Mouse (Mus musculus) layer of hippocampus, postnatal 14 days (tissue): ENCODE results near the gene Zfp217. TPM values are rescaled to one million over a fixed set of nuclear protein-coding genes. Genes with fewer than 3 reads are reported as not detected.

Source experiments
- DNase-seq, 2 experiments: peaks; one replicate each; pipeline ENCODE4 v3.0.0; 2021 to 2022; ENCODE audit warnings: low spot score in 2 of 2, mixed read lengths in 1 of 2
- total RNA-seq, 2 experiments: library from RNA; stranded (reverse); gene quantifications; 2 replicates each; pipeline ENCODE4 v1.2.3; 2021

Gene Zfp217
- total RNA-seq, 2 experiments from 2014 or later, result 3.0 to 3.1 TPM

DNA sequence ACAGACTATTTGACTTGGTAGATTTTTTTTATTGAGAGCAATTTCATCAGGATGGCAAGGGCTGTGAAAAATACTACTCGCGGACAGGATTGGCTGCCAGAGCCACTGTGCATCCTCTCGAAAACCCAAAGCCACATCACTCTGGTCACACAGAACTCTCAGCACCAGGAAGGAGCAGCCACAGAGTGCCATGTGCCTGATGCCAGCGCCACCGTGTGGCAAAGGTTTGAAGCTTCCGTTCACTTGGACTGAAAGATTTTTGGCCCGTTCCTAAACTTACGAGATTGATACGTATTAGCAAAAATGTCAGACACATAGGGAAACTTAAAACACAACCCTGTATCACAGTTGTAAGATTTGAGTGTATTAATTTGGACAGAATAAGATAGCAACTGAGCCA, 44.1 kb downstream of the Zfp217 start:
- DNase-seq, result peak; percentile 27 to 59

DNA sequence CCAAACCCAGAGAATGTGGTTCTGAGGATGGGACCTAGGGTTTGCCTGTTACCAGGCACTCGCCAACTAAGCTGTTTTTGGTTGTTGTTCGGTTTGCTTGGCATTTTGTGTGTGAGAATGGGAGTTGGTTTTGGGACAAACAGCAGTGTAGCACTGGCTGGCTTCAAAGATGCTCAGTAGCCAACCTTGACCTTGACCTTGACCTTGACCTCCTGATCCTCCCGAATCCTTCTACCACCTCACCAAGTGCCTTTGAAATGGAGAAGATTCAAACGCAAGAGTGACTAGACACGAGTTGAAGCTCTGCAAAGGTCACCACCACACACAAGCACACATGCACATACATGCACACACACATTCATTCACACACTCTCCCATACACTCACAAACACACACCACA, 44.6 kb downstream of the Zfp217 start:
- no peak for DNase-seq

DNA sequence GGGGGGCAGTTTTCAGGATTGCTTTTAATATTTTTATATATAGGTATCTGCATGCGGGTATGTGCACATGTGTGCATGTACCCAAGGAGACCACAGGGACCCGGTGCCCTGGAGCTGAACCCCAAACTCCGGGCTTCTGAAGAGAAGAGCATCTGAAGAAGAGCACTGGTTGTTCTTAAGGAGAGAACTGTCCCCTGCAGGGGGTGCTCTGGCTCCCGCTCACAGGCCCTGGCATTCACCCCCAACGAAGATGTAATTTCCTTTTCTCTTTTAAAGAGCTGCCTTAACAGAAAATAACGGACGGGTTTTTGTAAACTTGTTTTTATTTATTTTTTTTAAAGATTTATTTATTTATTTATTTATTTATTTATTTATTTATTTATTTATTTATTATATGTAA, 46.0 kb downstream of the Zfp217 start:
- DNase-seq, result no peak

DNA sequence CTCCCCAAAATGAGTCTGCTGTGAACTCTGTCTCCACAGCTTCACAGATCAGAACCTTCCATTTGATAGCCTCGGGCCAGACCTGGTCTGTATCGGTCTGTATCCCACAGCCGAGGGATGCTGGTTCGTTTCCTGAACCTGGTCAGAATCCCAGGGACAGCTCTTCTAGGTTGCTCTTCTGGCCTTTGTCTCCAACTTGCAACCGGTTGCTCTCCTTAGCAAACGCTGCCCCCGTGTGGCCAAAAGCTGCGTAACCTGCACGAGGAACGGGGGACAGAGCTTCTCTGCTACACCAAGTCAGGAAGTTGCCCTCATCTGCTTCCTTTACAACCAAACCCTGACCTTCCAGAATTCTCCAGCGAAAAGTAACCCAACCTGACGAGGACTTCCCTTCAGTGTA, 46.8 kb downstream of the Zfp217 start:
- peak; percentile 91 for DNase-seq

DNA sequence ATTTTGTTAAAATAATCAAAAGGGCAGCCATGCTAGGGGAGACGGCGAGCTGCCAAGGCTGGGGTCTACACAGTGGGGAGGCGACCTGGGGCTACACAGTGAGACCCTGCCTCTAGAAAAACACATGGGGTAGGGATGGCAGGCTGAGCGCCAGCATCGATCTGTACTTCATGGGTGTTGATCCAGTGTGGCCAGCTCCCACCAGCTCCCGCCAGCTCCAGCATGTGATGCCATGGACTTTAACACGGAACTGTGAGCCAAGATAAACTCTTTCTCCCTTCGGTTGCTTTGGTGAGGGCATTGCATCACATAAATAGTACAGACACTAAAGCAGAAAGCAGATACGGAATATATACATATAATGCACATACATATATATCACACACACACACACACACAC, 53.0 kb downstream of the Zfp217 start:
- DNase-seq, result no peak

DNA sequence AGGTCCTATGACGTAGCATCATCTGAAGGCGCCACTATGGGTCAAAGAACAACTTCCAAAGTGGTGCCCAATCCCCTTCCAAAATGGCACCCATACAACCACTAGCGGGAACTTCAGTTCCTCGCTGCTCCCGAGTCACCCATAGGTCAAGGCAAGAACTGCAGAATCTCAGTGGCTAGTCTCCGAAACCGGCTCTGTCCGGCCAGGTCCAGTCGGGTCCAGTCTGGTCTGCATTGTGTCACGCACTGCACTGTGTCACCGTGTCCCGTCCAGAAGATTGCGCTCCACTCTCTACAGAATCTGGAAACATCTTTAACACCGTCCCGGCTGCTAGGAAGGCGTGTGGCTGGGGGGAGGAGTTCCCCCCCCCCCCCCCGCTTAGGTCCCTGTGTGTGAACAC, 53.7 kb downstream of the Zfp217 start:
- DNase-seq, result no peak

DNA sequence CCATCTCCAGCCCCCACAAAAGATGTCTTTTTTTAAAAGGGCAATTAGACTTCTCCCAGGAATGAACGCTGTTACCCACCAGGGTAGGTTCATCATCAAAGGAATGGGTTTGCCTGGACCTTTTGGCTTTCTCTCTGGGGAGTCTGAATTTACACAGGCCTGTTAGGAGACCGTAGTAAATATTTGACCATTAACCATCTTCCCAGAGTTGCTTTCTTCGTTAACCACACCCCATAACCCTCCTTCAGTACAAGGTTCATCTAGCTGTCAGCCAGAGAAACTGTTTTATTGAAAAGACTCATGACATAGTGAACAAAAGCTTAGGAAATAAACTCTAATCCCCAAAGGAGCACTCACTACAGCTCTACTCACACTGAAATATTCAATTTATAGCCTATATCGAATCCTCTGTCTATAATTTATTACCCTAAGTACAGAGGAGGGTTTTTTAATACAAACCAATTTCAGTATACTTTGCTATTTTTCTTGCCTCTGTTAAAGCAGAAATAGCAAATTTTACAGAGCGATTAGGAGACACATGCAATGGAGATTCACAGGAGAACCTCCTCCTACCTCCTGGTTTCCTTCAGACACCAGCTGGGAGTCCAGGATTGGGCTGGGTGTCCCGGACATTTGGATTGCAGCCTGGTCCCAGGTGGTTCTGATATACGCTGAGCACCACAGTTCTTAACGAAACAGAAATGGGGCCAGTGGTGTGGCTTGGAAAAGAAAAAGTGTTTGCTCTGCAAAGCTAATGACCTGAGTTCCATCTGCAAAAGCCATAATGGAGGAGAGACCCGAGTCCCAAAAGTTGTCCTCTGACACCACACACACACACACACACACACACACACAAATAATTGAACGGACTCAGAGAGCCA, 56.1 kb downstream of the Zfp217 start:
- DNase-seq, result no peak

DNA sequence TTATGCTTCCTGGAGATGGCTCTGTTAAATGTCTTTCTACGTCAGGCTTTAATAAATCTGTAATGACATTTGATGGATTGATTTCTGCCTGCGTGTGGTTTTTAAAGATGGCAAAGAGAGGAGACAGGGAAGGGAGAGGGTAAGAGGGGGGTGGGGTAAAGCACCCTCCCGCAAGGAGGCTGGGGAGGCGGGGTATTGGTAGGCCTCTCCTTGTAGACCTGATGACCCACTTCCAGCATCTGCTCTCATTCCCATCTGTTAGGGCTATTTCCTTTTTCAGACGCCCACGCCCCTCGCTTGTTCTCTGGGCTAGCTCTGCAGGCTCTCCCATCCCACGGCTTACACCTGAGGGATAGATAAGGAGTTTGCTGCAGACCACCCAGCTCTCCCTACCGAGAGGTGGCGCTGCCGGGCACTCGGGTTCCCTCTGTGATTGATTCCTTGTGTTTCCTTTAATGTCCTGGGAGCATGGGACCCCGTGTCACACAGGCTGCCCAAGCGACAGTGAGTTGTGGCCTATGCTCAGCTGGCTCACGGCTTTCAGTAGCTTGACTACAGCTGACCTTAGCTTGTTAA, 69.4 kb downstream of the Zfp217 start:
- no peak for DNase-seq

DNA sequence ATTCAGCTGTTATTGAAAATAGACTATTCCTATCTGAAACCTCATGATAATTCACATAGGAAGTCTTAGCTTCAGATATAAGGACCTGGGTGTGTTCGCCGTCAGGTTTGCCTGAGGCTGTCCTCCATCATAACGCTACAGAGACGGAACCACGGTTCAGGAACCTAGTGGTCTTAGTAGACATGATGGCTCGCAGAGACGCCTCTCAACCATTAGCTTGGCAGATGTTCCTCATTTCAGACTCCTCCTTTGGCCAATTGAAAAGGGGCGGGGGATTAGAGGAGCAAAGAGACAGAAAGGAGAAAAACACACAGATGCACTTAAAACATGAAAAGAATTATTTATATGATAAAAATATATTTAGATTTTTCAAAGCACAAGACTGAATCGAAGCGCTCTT, 69.9 kb downstream of the Zfp217 start:
- no peak for DNase-seq

DNA sequence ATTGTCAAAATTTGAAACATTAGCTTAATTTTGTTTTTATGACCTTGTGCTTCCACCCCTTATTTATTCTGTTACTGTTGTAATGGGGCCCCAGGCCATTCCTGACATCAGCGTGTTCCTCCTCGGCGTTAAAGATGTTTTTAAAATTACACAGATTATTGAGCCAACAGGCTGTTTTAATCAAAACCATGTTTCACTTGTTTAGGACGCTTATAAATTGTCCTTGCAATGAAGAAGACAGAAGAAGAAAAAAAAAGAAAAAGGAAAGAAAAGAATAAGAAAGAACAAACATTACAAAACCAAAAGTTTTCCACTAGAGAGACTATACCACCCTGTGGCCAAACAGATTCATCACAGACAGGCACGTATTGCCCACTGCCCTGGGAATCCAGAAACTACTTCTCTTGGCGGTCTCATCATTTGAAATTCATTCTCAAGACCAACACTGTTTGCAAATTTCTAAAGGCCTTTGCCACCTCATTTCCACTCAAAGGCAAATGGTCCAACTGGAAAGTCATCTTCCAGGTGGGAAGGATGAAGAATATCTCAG, 70.9 kb downstream of the Zfp217 start:
- DNase-seq, result no peak

DNA sequence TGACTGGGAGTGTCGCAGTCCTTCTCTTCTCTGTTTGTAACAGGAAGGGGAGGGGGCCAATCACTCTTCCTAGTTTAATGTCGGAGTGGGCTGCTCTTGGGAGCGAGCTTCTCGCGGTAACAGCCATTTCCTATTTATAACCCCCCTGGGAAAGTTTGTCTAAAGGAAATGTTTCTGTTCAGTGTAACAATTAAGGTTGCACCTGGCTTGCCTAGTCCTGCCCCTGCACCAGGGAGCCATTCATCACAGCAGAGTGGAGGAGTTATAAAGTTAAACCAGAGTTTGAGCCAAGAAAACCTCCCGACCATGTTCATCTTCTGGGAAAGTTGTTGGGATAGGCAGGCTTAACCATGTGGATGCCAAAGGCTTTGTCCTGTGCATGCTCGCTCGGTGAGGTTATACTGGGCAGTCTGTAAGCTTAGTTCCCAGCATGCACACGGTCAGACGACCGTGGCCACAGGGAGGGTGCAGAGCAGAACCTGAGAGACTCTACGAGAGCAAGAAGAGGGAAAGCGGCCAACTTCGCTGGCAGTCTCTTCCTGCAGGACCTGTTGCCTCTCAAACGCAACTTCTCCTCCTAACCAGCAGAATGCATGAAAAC, 77.2 kb downstream of the Zfp217 start:
- DNase-seq, result no peak

DNA sequence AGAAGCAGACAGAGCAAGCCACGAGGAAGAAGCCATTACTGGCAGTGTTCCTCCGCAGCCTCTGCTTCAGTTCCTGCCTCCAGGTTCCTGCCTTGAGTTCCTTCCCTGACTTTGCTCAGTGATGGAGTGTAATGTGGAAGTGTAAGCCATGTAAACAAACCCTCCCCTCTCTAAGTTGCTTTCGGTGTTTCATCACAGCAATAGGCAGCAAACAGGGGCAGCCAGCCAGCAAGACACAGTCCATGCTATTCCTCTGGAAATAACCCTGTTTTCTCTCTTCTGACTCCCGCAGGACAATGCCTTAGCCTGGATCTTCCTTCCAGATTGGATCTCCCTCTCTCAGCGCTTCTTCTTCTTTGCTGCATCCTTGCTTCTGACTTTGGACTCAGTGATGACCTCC, 77.9 kb downstream of the Zfp217 start:
- DNase-seq, result no peak

DNA sequence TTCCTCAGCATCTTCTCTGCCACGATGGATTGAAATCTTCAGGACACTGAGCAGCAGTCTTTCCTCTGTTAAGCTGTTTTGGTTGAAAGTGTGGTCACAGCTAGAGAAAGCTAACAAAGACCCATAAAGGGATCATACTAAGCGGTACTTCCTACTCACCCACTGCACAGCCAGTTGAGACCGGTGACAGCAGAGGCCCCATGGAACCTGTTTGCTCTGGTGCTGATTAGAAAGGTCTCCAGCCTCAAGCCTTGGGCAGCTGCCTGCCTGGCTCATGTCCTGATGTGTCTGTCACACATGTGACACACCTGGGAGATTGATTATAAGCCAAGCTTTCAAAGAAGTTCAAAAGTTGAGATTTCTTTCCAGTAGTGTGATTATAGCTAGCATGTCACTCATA, 85.5 kb downstream of the Zfp217 start:
- DNase-seq, result no peak

DNA sequence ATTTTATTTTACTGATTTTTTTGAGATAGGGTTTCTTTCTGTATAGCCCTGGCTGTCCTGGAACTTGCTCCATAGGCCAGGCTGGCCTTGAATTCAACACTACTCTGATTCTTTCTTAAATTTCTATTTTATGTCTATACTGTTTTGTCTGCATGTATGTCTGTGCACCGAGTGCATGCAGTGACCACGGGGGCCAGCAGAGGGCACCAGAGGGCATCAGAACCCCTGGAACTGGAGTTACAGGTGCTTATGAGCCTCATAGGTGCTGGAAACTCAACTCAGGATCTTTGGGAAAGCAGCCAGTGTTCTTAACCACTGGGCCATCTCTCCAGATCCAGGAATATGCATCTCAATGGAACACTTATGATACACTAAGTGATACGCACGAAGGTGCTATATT, 87.8 kb downstream of the Zfp217 start:
- DNase-seq, result no peak

DNA sequence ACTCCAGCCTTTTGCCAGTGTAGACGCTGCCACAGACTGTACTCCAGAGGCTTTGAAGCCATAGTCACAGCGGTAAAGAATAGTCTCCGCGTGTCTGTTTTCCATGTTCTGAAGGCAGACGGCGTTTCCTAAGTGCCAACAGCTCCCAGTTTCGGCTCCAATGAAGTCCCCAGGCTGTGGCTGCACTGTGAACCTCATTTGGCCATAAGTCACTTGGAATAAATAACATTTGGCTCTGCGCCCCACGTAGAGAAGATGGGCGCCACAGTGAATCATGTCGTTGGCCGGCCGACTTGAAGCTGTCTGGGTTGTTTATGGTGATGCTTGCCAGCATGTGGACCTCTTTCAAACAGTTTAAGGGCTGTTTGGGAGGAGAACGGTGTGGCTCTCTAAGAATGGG, 89.1 kb downstream of the Zfp217 start:
- peak in 1 of 2 experiments; percentile 58 for DNase-seq
